Mouse (Mus musculus) brain, adult 10 weeks (tissue): ENCODE data around the gene Kbtbd8. TPM values are rescaled to one million over a fixed set of nuclear protein-coding genes. Genes with fewer than 3 reads are reported as not detected.

Experiments
- polyA plus RNA-seq: library from polyadenylated mRNA; stranded (reverse); fragments of 350-450 nt; fragmentation: Illumina TruSeq; extraction: RNeasy Lipid Tissue Mini Kit (QIAGEN cat#74804); gene quantifications from one replicate; pipeline ENCODE4 v1.2.3, GENCODE M21; 2015; ENCODE audit warnings: low read depth, low replicate concordance

The Kbtbd8 gene
- polyA plus RNA-seq, result 7.7 TPM

DNA sequence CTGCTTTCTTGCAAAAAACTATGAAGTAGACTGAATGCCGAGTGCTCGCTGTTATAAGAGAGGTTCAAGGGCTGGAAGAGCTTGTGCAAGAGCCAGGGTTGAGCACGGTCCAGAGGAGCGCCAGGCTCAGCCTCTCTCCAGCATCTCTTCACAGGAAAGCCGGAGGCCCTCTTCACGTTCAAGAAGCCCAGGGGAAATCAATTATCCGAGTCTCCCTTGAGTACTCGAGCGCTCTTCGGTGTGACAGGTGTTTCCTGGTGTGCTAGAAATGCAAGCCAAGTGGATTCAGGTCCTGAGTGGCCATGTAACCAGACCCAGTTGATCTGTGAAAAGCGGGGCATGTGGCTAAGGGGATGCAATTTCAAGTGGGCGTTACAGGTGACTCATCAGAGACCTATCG, at the start of gene Kbtbd8:
Kbtbd8 (plus strand) TSS at position 295 of the 400 bp plus-strand sequence.

Other genes starting within 250 kb of the Kbtbd8 start
- not detected for gene Gm10234, start 204.9 kb downstream of the Kbtbd8 start, polyA plus RNA-seq